Mouse (Mus musculus): ENCODE results near the gene Slc41a2.

Slc41a2 gene

DNA sequence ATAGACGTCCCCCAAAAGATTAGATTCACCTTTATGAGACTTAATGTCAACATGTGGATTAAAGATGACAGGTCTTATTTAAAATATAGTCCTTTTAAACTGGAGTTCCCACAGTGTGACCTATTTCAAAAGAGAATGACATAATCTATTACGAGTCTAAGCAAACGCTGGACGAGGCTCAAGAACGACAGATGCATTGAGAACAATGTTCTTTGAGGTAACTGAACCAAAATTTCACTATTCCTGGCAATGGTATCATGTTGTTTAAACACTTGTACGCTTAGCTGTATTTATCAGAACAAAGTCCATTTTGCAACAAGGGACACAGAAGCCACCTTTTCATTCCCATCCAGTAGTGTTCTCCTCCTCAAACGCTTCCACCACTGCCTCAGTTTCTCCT is 27.3 kb downstream of the Slc41a2 start:
- no peak for DNase-seq (ENCODE audit: low spot score)

DNA sequence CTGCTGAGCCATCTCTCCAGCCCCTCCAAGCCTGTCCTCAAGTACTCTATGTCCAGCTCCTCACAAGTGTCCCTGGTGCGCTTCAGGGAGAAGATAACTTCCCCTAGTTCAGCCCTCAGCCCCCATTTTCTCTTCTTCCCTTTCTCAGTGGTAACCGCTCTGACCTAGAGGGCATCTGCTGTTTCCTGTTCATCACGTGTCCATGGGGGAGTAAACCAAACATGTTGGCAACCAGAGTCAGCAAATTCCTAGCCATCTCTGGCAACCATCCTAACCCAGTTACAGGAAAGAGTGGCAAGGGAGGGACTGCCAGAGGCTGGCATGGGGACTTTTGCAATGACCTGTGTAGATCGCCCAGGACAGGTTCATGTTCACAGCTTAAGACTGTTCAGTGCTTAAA is 36.0 kb downstream of the Slc41a2 start:
- DNase-seq (ENCODE audit: low spot score), result no peak

DNA sequence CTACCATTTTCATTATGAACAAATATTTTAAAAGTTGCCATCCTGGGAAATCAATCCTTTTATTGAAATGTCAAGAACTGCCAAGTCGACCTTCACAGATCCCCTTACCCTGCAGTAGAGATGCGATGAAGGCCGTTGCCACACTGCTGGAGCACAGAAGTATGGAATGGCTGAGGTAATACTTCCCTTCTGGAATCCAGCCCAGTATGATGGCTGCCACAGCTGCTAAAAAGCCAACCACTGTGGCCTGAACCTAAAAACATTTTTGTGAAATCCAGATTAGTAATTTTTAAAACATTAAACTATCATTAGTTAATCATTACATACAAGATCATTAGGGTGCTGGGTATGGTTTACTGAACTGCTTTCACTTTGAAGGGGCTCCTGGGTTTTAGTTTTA is 36.6 kb downstream of the Slc41a2 start:
- no peak for DNase-seq (ENCODE audit: low spot score)

DNA sequence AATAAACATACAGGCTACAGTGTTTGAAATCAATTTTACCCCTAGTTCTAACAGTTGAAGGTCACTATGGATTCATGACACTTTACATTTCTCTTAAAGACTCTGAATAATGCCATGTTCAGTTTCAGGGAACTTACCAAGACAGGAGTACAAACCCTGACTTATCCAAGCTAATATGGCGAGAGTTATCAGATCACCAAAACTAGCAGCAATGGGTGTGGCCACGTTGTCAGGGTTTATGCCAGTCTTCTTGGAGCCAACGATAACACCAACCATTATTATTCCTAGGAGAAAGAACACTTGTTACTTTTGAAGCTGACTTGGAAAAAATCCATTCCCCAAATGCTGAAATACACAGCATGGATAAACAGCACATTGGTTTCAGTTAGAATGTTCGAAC is 40.7 kb downstream of the Slc41a2 start:
- DNase-seq (ENCODE audit: low spot score), result no peak

- DNase-seq (ENCODE audit: low spot score), result no peak
Measured at GRCm38 (mm10) chr10:83294746-83295145, 42.9 kb downstream of the Slc41a2 start.

- no peak for DNase-seq (ENCODE audit: low spot score)
Measured at GRCm38 (mm10) chr10:83293352-83293751, 44.3 kb downstream of the Slc41a2 start.

- no peak for DNase-seq (ENCODE audit: low spot score)
Measured at GRCm38 (mm10) chr10:83291731-83292130, 46.0 kb downstream of the Slc41a2 start.

DNA sequence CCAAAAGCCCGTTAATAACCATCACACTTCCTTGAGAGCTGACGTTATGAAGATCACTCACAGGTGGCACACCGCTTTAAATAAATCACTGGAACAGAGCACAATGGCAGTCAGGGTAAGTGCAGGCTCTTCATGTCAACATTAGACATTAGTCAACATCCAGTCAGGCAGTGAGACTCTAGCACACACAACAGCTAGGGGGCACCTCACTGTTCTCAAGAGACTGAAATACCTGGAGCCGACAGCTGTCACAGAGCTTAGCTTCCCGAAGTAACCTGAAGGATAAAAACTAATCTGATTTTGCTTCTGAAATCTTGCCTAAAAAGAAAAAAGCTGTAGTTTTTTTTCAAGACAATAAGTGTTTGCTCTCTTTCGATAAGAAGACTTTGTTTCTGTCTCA is 49.9 kb downstream of the Slc41a2 start:
- DNase-seq (ENCODE audit: low spot score), result no peak

GRCm38 (mm10) chr10:83286399-83286798 is 51.3 kb downstream of the Slc41a2 start:
- DNase-seq (ENCODE audit: low spot score), result no peak

DNA sequence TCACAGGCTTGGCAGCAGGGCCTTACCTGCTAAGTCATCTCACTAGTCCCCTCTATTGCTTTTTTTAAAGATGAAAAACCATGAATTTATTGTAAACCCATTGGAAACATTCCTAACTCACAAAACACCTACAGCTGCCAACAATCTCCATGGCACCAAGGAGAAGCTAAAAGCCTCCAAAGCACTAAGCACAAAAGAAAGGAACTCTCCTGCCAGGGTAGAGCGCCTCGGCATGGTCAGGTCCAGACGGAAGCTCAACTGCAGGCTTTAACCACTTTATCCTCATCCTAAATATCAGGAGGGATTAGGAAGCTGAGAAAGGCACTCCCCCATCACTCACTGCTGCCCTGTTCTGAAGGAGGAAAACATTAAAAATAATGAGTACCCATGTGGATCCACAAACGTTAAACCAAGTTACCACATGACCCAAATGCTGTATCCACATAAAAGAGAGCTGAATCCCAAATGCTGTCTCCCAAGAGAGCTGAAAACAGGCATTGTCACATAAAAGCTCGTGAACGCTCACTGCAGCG is 51.9 kb downstream of the Slc41a2 start:
- DNase-seq (ENCODE audit: low spot score), result no peak

DNA sequence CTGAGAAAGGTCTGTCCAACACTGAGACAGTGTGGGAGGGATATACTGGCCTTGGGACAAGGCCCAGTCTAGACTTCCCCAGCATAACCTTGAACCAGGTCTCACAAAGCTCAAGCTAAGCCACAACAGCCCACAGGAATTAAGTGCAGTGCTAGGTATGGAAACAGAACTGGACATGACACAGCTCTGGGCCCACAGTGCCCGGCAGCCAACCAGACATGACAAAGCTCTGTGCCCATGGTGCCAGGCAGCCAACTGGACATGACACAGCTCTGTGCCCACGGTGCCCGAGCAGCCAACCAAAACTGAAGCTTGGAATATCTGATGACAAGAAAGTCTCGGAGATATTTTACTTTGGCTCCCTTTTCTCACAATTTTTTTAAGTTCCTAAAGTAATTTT is 52.8 kb downstream of the Slc41a2 start:
- no peak for DNase-seq (ENCODE audit: low spot score)

DNA sequence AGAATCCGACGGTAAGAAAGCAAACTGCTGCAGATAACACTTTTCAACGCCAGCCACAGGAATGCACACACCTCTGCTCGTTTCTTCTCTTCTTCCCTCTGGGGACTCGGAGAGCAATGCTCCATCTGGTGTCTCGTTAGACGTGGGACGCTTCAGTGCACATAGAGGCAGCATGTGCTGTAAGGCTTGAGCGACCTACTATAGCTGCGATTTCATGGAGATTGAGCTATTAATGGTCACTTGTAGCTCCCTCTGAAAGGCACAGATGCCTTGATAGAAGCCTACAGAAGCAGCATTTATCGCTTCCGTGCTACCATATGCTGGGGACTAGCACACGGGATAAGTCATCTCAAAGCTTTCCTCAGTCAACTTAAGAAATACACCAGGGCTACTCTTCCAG is 71.0 kb downstream of the Slc41a2 start:
- DNase-seq (ENCODE audit: low spot score), result no peak

- no peak for DNase-seq (ENCODE audit: low spot score)
Measured at GRCm38 (mm10) chr10:83266241-83266640, 71.4 kb downstream of the Slc41a2 start.

GRCm38 (mm10) chr10:83264680-83265079 is 73.0 kb downstream of the Slc41a2 start:
- no peak for DNase-seq (ENCODE audit: low spot score)

- DNase-seq (ENCODE audit: low spot score), result no peak
Measured at GRCm38 (mm10) chr10:83264056-83264455, 73.6 kb downstream of the Slc41a2 start.

DNA sequence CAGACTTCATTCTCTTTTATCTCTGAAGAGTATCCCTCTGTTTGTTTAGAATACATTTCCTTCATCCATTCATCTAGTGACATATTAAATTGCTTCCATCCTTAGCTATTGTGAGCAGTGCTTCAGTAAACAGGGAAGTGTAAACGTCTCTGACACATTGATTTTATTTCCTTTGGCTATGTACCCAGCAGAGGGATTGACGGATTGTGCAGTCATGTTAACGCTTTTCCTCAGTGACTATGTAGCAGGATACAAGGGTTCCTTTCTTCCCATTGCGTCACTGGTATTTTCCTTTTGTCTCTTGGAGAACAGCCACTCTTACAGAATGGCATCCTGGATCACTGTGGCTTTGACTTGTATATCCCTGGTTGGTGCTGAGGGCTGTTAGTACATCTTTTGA is 76.4 kb downstream of the Slc41a2 start:
- DNase-seq (ENCODE audit: low spot score), result no peak

GRCm38 (mm10) chr10:83251377-83251776 is 86.3 kb downstream of the Slc41a2 start:
- DNase-seq (ENCODE audit: low spot score), result no peak

- DNase-seq (ENCODE audit: low spot score), result no peak
Measured at GRCm38 (mm10) chr10:83248036-83248435, 89.6 kb downstream of the Slc41a2 start.

- no peak for DNase-seq (ENCODE audit: low spot score)
Measured at GRCm38 (mm10) chr10:83245720-83246119, 92.0 kb downstream of the Slc41a2 start.

- no peak for DNase-seq (ENCODE audit: low spot score)
Measured at GRCm38 (mm10) chr10:83244131-83244530, 93.6 kb downstream of the Slc41a2 start.

DNA sequence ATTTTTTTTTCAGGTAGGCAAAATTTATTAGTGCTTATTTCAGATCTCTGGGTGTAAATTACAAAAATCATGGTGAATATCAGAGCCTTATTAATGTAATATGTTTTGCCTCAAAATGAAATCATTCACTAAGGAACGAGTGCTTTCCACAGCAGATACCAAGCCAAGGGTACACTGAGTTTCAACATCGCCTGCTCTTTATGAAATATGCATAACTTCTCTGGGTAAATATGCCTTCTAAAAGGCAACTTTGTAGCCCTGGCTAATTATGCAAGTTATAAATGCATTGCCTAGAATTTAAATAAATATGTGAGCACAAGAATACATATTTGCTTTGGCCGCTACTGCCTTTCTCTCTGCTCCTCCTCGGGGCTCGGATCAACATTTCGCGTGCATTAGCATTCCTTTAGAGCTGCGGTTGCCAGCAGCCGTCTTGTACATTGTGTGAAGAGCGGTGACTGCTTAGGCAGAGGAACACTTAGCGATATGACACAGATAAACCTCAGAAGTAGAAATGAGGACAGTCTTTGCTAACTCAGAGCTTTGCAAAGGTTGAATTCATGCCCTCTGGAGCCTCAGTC is 95.5 kb downstream of the Slc41a2 start:
- no peak for DNase-seq (ENCODE audit: low spot score)

DNA sequence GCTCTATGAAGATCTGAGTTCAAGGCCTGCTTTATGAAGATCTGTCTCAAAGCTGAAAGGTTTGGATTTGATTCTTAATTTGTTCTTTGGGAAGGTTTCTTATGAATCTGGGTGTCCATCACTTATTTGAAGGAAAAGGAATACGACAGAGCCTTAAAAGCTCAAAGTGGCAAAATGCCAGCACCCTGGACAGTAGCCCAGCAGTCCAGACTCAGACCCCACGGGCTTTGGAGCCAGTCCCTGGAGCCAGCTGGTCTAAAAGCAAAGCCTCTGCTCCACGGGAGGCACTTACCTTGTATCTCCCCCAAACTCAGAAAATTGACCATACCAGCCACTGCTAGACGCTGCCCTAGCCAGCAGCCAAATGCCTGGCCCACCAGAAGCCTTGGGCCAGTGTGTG is 103.3 kb downstream of the Slc41a2 start:
- no peak for DNase-seq (ENCODE audit: low spot score)

- no peak for DNase-seq (ENCODE audit: low spot score)
Measured at GRCm38 (mm10) chr10:83233967-83234366, 103.7 kb downstream of the Slc41a2 start.

DNA sequence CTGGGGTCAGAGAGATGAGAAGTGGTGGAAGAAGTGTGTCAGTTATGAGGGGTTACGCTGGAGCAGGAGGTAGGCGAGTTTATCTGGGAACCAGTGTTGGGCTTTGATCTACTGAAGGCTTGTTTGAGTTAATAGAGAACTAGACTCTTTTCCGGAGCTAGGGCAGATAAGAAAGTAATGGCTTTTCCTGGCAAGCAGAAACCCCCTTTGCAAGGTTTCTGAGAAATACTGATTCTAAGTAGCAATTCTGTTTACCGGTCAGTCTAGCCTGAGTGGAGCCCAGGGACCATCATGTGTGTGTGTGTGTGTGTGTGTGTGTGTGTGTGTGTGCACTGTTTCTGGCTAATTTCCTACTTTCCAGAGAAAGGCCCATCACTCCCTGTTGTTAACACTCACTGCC is 109.1 kb downstream of the Slc41a2 start:
- DNase-seq (ENCODE audit: low spot score), result no peak

- DNase-seq (ENCODE audit: low spot score), result no peak
Measured at GRCm38 (mm10) chr10:83224999-83225398, 112.7 kb downstream of the Slc41a2 start.

All from ovary, postnatal 36 days (tissue).